8 mouse cellular contexts compared by ENCODE assay signal in the genomic region with DNA sequence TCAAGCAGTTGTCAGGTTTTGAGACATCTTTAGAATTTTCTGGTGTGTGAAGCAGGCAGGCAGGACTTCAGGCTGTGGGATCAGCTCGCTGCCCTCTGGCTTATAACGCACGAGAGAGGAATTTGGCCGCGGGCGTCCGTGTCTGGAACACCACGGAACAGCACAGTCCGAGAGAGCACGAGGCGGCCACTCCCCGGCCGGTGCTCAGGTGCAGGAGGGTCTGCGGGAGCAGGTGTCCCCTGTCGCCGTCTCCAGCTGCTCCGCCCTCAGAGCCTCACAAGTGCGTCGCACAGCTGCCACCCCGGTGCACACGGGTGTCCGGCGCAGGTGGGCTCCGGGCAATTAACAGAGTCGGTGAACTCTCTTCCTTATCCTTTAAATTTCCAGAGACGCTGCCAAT. TPM values are rescaled to one million over a fixed set of nuclear protein-coding genes. Genes with fewer than 3 reads are reported as not detected.
DNase-seq lines count a peak whose midpoint lies in the region; ATAC-seq and TF ChIP-seq lines count a peak whose summit lies in the region.

No protein-coding gene starts in this region.

- TF ChIP-seq CTCF in testis, adult 2 months (IDR thresholded peaks at IDR 0.05; ENCODE audit: control insufficient read depth, insufficient read depth, insufficient replicate concordance, low read depth, low read length) = no peak

- no peaks in the 10 kb centered on the region; the same call in 1 of the 2 replicates for H3K27me3 ChIP-seq in testis, adult 2 months (ENCODE audit: control insufficient read depth, insufficient read depth, low read length)
- H3K27me3 ChIP-seq in forebrain, embryonic 16.5 days (replicated peaks; ENCODE audit: control insufficient read depth, insufficient read depth, low read length) = peaks cover 37% of the 10 kb centered on the region
- peaks cover 86% of the 10 kb centered on the region for H3K27me3 ChIP-seq in liver, embryonic 12.5 days (replicated peaks)
- H3K27me3 ChIP-seq in stomach, embryonic 16.5 days (ENCODE audit: control insufficient read depth, insufficient read depth, low read length) = peaks cover 57% of the 10 kb centered on the region

- H3K4me2 ChIP-seq in forebrain, embryonic 16.5 days (ENCODE audit: low read length) = peak overlapping the region; percentile 100
- peak overlapping the region; percentile 80 for H3K4me2 ChIP-seq in liver, embryonic 12.5 days
- peak overlapping the region; percentile 100 for H3K4me2 ChIP-seq in stomach, embryonic 16.5 days (ENCODE audit: low read depth, low read length)

- H3K27ac ChIP-seq in testis, adult 2 months (ENCODE audit: control insufficient read depth, insufficient read depth, low read depth, low read length) = no peak overlapping the region
- H3K27ac ChIP-seq in forebrain, embryonic 16.5 days (ENCODE audit: low read length) = no peak overlapping the region
- H3K27ac ChIP-seq in liver, embryonic 12.5 days = no peak overlapping the region
- H3K27ac ChIP-seq in stomach, embryonic 16.5 days (ENCODE audit: low read length) = no peak overlapping the region

- TF ChIP-seq POLR2A in testis, adult 2 months (IDR thresholded peaks at IDR 0.05; ENCODE audit: control insufficient read depth, low read depth, low read length) = no peak

- ATAC-seq in forebrain, embryonic 16.5 days = peak; percentile 41
- no peak for ATAC-seq in liver, embryonic 12.5 days
- no peak; the same call in 1 of the 2 replicates for ATAC-seq in stomach, embryonic 16.5 days (ENCODE audit: insufficient read depth, low FRiP score)

- no peak for DNase-seq in testis, postnatal 14 days (ENCODE audit: low spot score)
- DNase-seq in right cerebral cortex, adult 2 months (ENCODE audit: low spot score in 2 of 2) = no peak
- DNase-seq in frontal cortex, postnatal 36 days (ENCODE audit: low spot score in 2 of 2) = no peak
- DNase-seq in kidney, postnatal 25 days = no peak

- peaks cover 16% of the 10 kb centered on the region for H3K4me1 ChIP-seq in testis, adult 2 months (ENCODE audit: control insufficient read depth, insufficient read depth, low read length)
- peaks cover 19% of the 10 kb centered on the region for H3K4me1 ChIP-seq in forebrain, embryonic 16.5 days (replicated peaks; ENCODE audit: control insufficient read depth, insufficient read depth, low read length)
- H3K4me1 ChIP-seq in liver, embryonic 12.5 days = peaks cover 11% of the 10 kb centered on the region; the same call in 1 of the 2 replicates
- H3K4me1 ChIP-seq in stomach, embryonic 16.5 days (ENCODE audit: control insufficient read depth, insufficient read depth, low read length) = peaks cover 8% of the 10 kb centered on the region; the same call in 1 of the 2 replicates

- H3K9me3 ChIP-seq in forebrain, embryonic 16.5 days (ENCODE audit: control insufficient read depth, low read length) = no peaks in the 10 kb centered on the region
- H3K9me3 ChIP-seq in liver, embryonic 12.5 days (replicated peaks) = no peaks in the 10 kb centered on the region
- H3K9me3 ChIP-seq in stomach, embryonic 16.5 days (replicated peaks; ENCODE audit: control insufficient read depth, low read length) = no peaks in the 10 kb centered on the region

- no peaks in the 10 kb centered on the region for H3K36me3 ChIP-seq in testis, adult 2 months (ENCODE audit: control insufficient read depth, insufficient read depth, low read length)
- H3K36me3 ChIP-seq in forebrain, embryonic 16.5 days (ENCODE audit: control insufficient read depth, insufficient read depth) = no peaks in the 10 kb centered on the region
- no peaks in the 10 kb centered on the region for H3K36me3 ChIP-seq in liver, embryonic 12.5 days
- H3K36me3 ChIP-seq in stomach, embryonic 16.5 days (ENCODE audit: control insufficient read depth, insufficient read depth, low read length) = no peaks in the 10 kb centered on the region

- H3K4me3 ChIP-seq in testis, adult 2 months (ENCODE audit: control insufficient read depth, low read depth, low read length) = peak overlapping the region; percentile 57
- H3K4me3 ChIP-seq in forebrain, embryonic 16.5 days (replicated peaks; ENCODE audit: low read length) = peak overlapping the region; percentile 70
- H3K4me3 ChIP-seq in liver, embryonic 12.5 days = peak overlapping the region; percentile 51
- H3K4me3 ChIP-seq in stomach, embryonic 16.5 days (replicated peaks; ENCODE audit: low read length) = peak overlapping the region; percentile 61

- H3K9ac ChIP-seq in forebrain, embryonic 16.5 days (replicated peaks; ENCODE audit: low read depth, low read length) = no peak overlapping the region
- H3K9ac ChIP-seq in liver, embryonic 12.5 days = no peak overlapping the region
- no peak overlapping the region for H3K9ac ChIP-seq in stomach, embryonic 16.5 days (ENCODE audit: low read length)

- under 1% methylated on average over 26 of the region's 26 CpGs for WGBS in forebrain, embryonic 16.5 days
- 2% methylated on average over 26 of the region's 26 CpGs for WGBS in liver, embryonic 12.5 days (ENCODE audit: insufficient replicate concordance)
- 1% methylated on average over 26 of the region's 26 CpGs for whole genome bisulfite sequencing in stomach, embryonic 16.5 days

RNA-seq across cellular contexts. Expression of a gene that starts 0.9 kb away (rescaled TPM):
- 0.71 and 0.78 TPM in 2 replicates for polyA plus RNA-seq in testis, adult 2 months (2012; rRNA removed)
- 3.9 and 6.2 TPM in 2 replicates for polyA plus RNA-seq in forebrain, embryonic 16.5 days (2015; fragmentation: Nextera tagmentation; extraction: Ambion mirVana)
- 0.18 and 0.53 TPM in 2 replicates for polyA plus RNA-seq in liver, embryonic 12.5 days (2016; fragmentation: Nextera tagmentation; extraction: Ambion mirVana)
- polyA plus RNA-seq in stomach, embryonic 16.5 days (2015; fragmentation: Nextera tagmentation; extraction: Ambion mirVana) = 1.4 and 1.7 TPM in 2 replicates
